Mouse (Mus musculus): Measurements from ENCODE around the gene Acaa1b.

The Acaa1b gene

GRCm38 (mm10) chr9:119144696-119145095, 12.2 kb downstream of the Acaa1b start:
- CTCF ChIA-PET, result no interaction called here

- CTCF ChIA-PET, result no interaction called here
These were observed 13.5 kb downstream of the Acaa1b start for GRCm38 (mm10) chr9:119143372-119143771.

GRCm38 (mm10) chr9:119142066-119142465, 14.8 kb downstream of the Acaa1b start:
- CTCF ChIA-PET, result no interaction called here

GRCm38 (mm10) chr9:119138836-119139235, 18.1 kb downstream of the Acaa1b start:
- CTCF ChIA-PET, result no interaction called here

GRCm38 (mm10) chr9:119130692-119131091, 26.2 kb downstream of the Acaa1b start:
- CTCF ChIA-PET, result no interaction called here

DNA sequence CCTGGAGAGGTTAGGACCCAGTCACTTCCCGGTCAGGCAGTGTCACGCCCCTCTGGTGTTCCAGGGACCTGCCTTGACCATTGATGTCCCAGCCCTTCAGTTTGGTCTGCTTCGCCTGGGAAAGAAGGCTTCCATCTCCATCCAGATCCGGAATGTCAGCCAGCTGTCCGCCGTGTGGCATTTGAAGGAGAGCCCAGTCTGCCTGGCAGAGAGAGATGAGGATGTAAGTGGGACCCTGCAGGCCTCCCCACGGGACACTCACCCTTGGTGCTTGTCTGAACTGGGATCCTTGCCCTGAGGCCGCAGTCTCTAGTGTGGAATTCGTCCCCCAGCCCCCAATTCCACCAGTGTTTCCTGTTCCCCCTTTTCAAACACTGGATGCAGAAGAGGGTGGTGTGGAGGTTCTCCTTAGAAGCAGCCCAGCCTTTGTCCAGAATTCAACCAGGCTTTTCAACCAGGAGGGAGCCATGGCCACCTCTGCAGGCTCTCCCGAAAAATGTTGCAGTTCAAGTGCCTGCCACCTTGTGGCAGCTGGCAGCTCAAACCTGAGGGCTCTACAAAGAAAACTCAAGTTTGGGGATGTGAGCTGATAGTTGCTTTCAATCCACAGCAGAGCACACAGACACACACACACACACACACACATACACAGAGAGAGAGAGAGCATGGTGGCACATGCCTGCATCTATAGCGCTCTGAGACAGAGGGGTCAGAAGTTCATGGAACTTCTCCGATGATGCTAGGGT, 28.3 kb downstream of the Acaa1b start:
- CTCF ChIA-PET, result no interaction called here

DNA sequence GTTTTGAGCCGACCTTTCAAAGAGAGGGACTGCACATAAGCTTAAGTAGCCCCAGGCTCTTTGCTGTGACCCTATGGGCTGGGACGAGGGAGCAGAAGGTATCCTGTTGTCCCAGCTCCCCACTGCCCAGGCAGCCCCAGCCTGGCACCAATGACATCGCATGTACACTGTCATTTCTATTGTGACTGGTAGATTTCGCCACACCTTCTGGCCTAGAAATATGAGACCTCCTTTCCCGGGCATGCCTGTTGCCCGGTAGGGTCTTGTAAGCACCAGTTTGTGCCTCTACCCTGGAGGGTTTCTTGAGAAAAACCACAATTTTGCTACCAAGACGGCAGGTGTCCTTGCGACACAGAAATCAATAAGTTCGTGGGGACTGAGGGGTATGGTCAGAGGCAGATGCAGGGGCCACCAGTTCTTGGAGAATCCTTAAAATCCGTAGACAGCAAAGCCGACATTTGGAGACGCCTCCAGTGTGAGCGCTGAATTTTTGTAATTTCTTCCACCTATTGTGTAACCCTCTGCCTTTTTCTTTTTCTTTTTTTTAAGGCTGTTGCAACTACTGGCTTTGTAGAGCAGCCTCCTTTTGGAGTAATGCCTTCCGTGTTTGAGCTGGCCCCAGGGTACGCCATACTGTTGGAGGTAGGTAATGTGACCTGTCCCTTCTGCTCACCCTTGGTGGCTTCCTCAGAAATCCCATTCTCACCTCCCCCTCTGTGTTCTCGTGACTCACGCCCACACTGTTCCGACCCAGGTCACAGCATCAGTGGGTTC, 34.1 kb downstream of the Acaa1b start:
- CTCF ChIA-PET, result no interaction called here

DNA sequence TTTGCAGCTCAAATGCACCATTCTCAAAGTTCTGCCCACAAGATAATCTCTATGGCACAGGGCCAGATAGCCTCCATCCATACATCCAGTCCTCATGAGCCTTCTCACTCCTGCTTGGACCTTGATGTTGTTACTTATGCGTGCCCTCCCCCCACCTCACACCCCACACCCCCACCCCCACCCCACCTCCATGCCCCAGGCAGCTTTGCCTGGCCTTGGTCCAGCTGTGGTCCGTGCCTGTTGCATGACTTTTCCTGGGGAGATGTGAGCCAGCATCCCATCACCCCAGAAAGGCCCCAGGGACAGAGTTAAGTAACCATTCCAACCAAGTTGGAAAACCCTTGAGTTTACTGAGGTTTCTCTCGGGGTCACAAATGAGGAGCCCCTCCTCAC, 36.7 kb downstream of the Acaa1b start:
- CTCF ChIA-PET, result no interaction called here

GRCm38 (mm10) chr9:119119409-119120167, 37.3 kb downstream of the Acaa1b start:
- CTCF ChIA-PET, result no interaction called here

DNA sequence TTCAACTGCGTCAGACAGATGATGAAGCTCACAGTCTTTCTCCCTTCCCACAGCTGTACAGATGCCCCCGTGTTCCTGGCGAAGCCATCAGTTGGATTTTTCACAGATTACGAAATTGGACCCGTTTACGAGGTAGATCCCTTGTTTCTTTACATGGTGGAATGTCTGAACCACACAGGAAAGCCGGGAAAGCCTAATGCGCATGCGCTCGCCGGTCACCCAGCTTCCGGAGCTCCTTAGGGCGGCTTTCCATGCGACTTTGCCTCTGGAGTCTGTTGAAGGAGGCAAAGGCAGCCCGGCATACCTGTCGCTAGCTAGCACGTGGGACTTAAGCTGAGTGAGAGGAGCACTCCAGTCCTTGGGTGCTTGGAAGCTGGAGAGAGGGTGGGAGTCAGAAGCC, 42.0 kb downstream of the Acaa1b start:
- CTCF ChIA-PET, result no interaction called here

- CTCF ChIA-PET, result no interaction called here
These were observed 46.3 kb downstream of the Acaa1b start for GRCm38 (mm10) chr9:119110640-119111039.

- CTCF ChIA-PET, result no interaction called here
These were observed 47.1 kb downstream of the Acaa1b start for GRCm38 (mm10) chr9:119109685-119110353.

DNA sequence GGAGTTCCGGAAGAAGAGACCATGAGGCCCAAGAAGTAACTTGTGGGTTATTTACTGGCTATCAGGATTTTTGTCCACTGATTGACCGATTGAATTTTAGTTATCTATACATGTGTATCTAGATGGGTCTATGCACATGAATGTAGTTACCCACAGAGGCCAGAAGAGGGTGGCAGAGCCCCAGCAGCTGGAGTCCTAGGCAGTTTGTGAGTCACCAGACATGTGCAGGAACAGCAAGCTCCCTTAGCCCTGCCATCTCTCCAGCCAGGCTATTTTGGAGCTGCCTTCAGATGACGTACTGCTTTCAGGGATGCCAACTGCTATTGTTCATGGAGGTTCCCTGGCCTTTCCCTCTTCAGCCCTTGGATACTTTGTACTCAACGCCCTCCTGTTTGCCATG, 49.3 kb downstream of the Acaa1b start:
- CTCF ChIA-PET, result no interaction called here

DNA sequence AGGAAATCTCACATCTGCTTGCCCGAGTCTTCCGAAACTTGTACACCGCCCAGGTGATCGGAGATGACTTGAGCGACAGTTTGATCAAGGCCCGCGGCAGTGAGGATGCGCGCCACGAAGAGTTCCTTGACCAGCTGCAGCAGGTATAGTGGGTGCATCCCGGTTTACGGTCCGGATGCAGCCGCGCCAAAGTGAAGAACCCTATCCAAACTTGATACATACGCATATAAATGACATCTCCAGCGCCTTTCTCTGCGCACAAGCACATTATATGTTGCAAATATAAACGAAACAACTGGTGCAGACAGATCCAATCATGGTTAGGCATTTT, 54.1 kb downstream of the Acaa1b start:
- CTCF ChIA-PET, result no interaction called here

DNA sequence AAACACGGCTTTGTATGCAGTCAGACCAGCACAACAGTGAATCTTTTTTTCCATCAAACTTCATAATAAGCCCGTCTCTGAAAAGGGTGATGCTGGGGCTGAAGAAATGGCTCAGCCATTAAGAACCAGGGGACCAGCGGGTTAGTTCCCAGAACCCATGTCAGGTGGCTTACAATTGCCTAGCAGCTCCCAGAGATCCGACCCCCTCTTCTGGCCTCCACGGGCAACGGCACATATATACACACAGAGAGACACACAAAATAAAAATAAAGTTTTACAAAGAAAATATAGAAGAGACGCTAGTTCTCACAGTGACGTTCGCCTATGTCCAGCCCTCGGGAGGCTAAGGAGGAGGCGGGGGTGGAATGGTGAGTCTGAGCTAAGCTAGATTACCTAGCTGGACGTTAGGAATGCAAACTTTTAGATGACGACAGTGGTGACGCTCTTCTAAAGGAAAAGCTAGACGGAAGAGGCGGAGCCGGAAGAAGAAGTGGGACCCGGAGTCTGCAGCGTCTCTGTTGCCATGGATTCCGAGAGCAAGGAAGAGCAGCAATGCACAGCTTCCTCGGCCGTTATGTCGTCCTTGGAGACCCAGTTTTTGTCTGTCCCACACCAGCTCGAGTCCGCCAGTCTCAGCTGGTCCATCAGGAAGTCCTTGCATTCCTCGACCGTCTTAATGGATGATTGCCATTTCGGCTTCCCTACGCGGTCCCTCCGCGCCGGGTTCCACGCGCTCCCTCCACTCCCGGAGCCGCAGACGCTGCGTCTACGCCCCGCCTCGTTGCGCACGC, 54.7 kb downstream of the Acaa1b start, which contains the start of gene Dlec1:
Gene Dlec1, plus strand, starts transcription at position 487 of the 791 bp plus-strand sequence.
- CTCF ChIA-PET, result no interaction called here

DNA sequence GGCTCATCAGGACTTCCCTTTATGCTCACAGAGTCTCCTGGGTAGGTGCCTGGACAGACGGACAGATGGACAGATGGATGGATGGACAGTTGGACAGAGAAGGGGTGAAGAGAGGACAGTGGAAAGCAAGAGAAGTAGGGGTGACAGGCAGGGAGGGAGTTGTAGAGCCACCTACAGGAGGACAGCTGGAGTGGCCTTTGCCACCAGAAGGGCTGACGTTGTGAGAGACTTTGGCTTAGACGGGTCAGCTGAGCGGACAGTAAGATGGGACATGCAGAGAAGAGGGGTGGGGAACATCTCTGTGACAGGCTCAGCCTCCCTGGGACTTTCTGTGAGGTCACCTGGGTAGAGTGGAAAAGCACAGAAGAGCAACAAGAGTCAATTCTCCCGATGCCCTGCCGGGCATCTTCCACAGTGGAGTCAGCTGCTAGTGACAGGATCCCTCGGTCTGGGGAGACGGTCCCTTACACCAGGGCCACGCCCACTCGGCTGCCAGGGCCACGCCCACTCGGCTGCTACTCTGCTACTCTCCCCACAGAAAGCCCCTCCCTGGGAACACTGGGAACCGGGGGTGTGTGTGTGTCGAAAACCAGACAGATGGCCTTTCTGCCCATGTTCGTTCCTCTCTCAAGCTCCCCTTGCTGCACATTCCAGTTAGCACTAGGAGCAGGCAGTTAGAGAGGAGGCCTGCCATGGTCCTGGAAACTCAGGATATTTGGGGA, 56.6 kb downstream of the Acaa1b start:
- CTCF ChIA-PET, result no interaction called here

Data from spleen, embryonic (tissue).